Mouse (Mus musculus) B cell, adult 67 days (primary cell): Measurements from ENCODE around the gene P2rx4. TPM values are rescaled to one million over a fixed set of nuclear protein-coding genes. Genes with fewer than 3 reads are reported as not detected.

Experiments
- total RNA-seq, 2 experiments: library from RNA; stranded (reverse); gene quantifications; 4 replicates each; pipeline ENCODE4 v1.2.4; 2023

P2rx4 gene
- total RNA-seq: 10 to 100 TPM; 91.9 to 95.2 TPM

GRCm38 (mm10) chr5:122707276-122708181, at the start of gene P2rx4:
Gene P2rx4 (plus strand): TSS chr5:122707544.

Other genes with a start within 250 kb of the P2rx4 start
- gene Atp2a2, start 205.3 kb upstream of the P2rx4 start, total RNA-seq: 10 to 100 TPM; 77.5 to 83.6 TPM
- 1 to 10 TPM; 3.0 to 6.2 TPM for gene Ift81, start 93.0 kb upstream of the P2rx4 start, total RNA-seq
- gene P2rx7, start 63.6 kb upstream of the P2rx4 start, total RNA-seq: 1 to 10 TPM; 1.8 to 2.5 TPM
- 10 to 100 TPM; 51.7 to 63.2 TPM for gene Camkk2, start 71.9 kb downstream of the P2rx4 start, total RNA-seq
- 100 to 1,000 TPM; 220 to 236 TPM for gene Anapc5, start 113.8 kb downstream of the P2rx4 start, total RNA-seq
- gene Rnf34, start 142.5 kb downstream of the P2rx4 start, total RNA-seq: 10 to 100 TPM; 32.6 to 35.1 TPM